Mouse (Mus musculus): ENCODE measurements around the gene Rbm26. TPM values are rescaled to one million over a fixed set of nuclear protein-coding genes. Genes with fewer than 3 reads are reported as not detected.

The Rbm26 gene
- polyA plus RNA-seq, 1 experiment from 2014 or later, result 51.0 TPM

DNA sequence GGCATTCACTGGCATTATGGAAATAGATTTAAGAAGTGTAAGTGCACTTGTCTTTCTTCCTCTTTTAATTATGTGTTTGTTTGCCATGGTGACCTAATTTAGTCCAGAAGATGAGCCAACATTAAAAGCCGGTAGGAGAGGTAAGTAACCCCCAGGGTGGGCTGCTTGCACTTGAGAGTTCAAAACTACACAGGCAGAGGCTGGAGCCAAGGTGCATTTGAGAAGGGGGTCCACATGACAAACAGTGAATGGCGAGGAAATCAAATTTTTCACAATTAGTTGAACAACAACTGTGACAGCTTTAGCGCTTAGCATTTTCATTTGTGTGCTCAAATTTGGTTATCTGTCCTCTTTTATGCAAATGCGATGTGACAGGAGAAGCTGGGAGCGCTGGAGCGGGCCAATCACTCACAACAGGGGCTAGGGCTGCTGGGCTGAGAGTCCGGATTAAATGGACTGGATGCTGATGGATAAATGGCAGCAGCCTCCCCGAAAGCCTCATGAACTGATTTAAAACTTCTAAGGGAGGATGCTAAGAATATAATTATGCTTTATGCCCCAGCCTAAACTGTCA, 92.3 kb downstream of the Rbm26 start:
- no peak overlapping the region for H3K4me3 ChIP-seq
- no peaks in the 10 kb centered on the region for H3K9me3 ChIP-seq
- no peak overlapping the region for H3K27ac ChIP-seq
- no peak overlapping the region for H3K4me2 ChIP-seq (replicated peaks)
- no peaks in the 10 kb centered on the region for H3K36me3 ChIP-seq
- 46% methylated on average over 8 of the region's 8 CpGs for WGBS
- no peaks in the 10 kb centered on the region for H3K4me1 ChIP-seq
- H3K27me3 ChIP-seq, result no peaks in the 10 kb centered on the region
- ATAC-seq (ENCODE audit: insufficient number of reproducible peaks, insufficient read depth, low FRiP score, low TSS enrichment), result no peak
- no peak overlapping the region for H3K9ac ChIP-seq

DNA sequence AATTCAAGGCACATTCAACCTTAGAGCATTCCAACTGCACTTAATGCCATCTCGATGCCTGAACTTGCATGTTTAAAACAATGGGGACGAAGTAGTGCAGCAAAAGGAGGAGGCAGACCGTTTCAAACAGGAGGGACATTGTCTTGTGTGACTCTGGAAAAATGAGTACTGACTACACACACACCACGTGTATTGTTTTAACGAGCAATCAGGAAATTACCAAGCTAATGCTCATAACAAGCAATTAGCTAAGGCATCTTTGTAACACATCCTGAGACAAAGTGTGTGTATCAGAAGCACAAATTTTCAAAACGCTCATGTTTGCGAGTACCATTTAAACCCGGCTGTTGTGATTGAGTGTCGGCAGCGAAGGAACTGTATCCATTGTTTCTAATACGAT, 93.0 kb downstream of the Rbm26 start:
- H3K9ac ChIP-seq, result no peak overlapping the region
- no peaks in the 10 kb centered on the region for H3K4me1 ChIP-seq
- no peak for ATAC-seq (ENCODE audit: insufficient number of reproducible peaks, insufficient read depth, low FRiP score, low TSS enrichment)
- H3K9me3 ChIP-seq, result no peaks in the 10 kb centered on the region
- 84% methylated on average over 11 of the region's 11 CpGs for WGBS
- H3K36me3 ChIP-seq, result no peaks in the 10 kb centered on the region
- no peaks in the 10 kb centered on the region for H3K27me3 ChIP-seq
- H3K27ac ChIP-seq, result no peak overlapping the region
- H3K4me3 ChIP-seq, result no peak overlapping the region
- no peak overlapping the region for H3K4me2 ChIP-seq (replicated peaks)

DNA sequence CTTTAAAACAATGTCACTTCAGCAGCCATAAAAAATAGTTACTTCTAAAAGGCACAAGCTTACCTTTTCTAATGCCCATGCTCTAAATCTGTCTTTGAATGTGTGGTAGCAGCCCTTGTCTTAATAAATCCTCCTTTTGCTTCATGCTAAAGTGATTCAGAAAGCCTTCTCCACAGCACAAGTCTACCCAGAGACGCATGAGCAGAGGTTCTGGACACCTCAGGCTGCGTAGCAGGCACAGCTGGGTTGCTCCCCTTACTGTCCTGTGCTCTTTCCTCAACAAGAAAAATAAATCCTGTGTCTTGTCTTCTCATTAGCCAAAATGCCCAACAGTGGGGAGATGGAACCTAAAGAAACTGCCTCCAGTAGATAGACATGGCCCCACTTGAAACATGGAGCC, 102.4 kb downstream of the Rbm26 start:
- no peak for ATAC-seq (ENCODE audit: insufficient number of reproducible peaks, insufficient read depth, low FRiP score, low TSS enrichment)
- Histone ChIP-seq H3K4me1 (no peaks in the 10 kb centered on the region), H3K27ac (no peak overlapping the region), H3K9ac (no peak overlapping the region), H3K4me3 (no peak overlapping the region), H3K4me2 (replicated peaks) (no peak overlapping the region), H3K9me3 (no peaks in the 10 kb centered on the region), H3K27me3 (no peaks in the 10 kb centered on the region), H3K36me3 (no peaks in the 10 kb centered on the region)
- WGBS, result 84% methylated on average over 2 of the region's 2 CpGs

DNA sequence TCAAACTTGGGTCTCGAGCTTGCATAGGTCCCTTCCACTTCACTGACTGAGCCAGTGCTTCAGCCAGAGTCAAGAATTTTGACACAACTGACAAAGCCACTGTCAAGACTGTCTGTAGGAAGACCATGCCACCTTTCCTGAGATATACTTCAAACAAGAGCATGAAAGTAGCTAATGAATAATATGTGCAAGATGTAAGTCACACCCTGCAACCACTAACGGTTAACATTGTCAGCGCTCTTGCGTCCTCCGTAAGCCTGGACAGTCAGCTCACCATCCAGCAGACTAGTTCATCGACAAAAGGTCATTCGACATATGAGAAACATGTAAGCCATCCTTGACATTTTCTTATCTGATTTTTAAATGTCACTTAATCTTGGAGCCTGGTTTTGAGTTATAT, 102.8 kb downstream of the Rbm26 start:
- Histone ChIP-seq H3K9ac (no peak overlapping the region), H3K4me2 (replicated peaks) (no peak overlapping the region), H3K9me3 (no peaks in the 10 kb centered on the region), H3K36me3 (no peaks in the 10 kb centered on the region), H3K27me3 (no peaks in the 10 kb centered on the region), H3K4me3 (no peak overlapping the region), H3K27ac (no peak overlapping the region), H3K4me1 (no peaks in the 10 kb centered on the region)
- WGBS, result 89% methylated on average over 7 of the region's 7 CpGs
- no peak for ATAC-seq (ENCODE audit: insufficient number of reproducible peaks, insufficient read depth, low FRiP score, low TSS enrichment)

DNA sequence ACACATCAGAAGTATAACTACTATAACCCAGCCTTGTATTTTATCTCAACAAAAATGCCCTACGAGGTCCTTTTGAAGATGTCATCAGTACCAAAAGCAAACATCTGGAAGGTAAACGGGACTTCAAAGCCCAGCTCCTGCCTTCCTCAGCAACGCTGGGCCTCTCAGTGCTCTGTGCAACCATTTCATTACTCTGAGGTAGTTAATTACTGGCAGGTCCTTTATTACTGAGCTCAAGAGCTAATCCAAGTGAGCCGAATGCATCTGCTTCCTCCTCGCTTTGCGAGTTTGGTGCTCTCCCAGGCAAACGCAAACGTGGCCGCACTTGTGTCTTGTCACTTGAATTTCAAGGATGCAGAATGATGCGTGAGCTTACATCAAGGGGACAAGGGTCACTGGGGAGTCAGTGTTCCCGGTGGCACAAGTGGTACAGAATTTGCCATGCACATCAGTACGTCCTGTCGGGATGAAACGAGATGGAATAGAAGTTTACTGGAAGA, 106.1 kb downstream of the Rbm26 start:
- ATAC-seq (ENCODE audit: insufficient number of reproducible peaks, insufficient read depth, low FRiP score, low TSS enrichment), result no peak
- Histone ChIP-seq H3K9me3 (no peaks in the 10 kb centered on the region), H3K36me3 (no peaks in the 10 kb centered on the region), H3K27ac (no peak overlapping the region), H3K4me3 (no peak overlapping the region), H3K4me1 (no peaks in the 10 kb centered on the region), H3K27me3 (no peaks in the 10 kb centered on the region), H3K4me2 (replicated peaks) (no peak overlapping the region), H3K9ac (no peak overlapping the region)
- WGBS, result 62% methylated on average over 14 of the region's 14 CpGs

DNA sequence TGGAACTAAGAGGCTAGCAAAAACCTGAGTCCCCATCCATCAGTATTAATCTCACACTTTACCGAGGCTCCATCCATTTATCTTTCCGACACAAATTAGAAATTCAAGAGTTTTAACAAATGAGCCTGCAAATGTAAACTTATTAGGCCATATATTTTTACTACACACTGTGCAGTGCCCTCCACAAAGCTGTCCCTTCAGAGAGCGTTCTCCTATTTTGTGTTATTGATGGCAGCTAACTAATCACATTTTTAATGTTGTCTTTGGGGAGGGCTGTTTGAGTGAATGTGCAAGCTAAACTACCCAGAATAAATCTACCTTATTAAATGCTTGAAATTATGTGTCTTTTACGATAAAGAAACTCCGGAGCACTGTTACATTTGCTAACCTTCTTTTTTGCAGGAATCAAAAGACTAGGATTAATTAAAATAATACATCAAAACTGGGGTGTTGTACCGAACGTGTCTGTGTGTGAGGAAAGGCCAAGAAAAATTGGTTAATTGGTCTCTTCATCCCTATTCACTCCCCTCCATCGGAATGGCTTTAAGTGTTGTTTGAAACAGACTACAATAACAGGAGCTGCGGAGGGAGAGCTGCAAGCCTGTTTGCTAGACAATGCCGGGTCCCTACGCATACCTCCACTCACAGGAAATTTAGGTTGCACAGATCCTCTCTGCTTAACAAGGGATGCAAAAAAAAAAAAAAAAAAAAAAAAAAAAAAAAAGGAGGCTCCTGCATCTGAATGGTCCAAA, 106.7 kb downstream of the Rbm26 start:
- H3K36me3 ChIP-seq, result no peaks in the 10 kb centered on the region
- H3K4me2 ChIP-seq (replicated peaks), result no peak overlapping the region
- no peaks in the 10 kb centered on the region for H3K27me3 ChIP-seq
- H3K27ac ChIP-seq, result no peak overlapping the region
- WGBS, result 73% methylated on average over 11 of the region's 11 CpGs
- H3K9me3 ChIP-seq, result no peaks in the 10 kb centered on the region
- ATAC-seq (ENCODE audit: insufficient number of reproducible peaks, insufficient read depth, low FRiP score, low TSS enrichment), result no peak
- H3K4me3 ChIP-seq, result no peak overlapping the region
- no peak overlapping the region for H3K9ac ChIP-seq
- H3K4me1 ChIP-seq, result no peaks in the 10 kb centered on the region

DNA sequence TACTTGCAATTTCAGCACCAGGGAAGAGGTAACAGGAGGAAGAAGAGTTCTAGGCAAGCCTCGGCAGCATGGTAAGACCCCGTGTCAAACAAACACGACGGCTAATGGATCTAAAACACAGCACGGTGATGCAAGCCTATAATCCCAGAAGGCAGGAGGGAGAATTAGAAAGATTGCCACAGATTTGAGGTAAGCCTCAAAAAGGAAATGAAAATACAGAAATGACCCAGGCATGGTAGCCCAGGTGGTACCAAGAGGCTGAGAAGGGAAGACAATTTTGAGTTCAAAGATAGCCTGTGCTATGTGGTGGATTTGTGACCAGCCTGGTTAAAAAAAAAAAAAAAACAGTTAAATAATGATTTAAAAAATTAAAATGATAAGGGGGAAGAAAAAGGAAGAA, 109.1 kb downstream of the Rbm26 start:
- no peaks in the 10 kb centered on the region for H3K9me3 ChIP-seq
- ATAC-seq (ENCODE audit: insufficient number of reproducible peaks, insufficient read depth, low FRiP score, low TSS enrichment), result no peak
- H3K4me3 ChIP-seq, result no peak overlapping the region
- no peak overlapping the region for H3K4me2 ChIP-seq (replicated peaks)
- H3K27ac ChIP-seq, result no peak overlapping the region
- no peaks in the 10 kb centered on the region for H3K27me3 ChIP-seq
- no peak overlapping the region for H3K9ac ChIP-seq
- no peaks in the 10 kb centered on the region for H3K36me3 ChIP-seq
- no peaks in the 10 kb centered on the region for H3K4me1 ChIP-seq
- 76% methylated on average over 5 of the region's 5 CpGs for WGBS

DNA sequence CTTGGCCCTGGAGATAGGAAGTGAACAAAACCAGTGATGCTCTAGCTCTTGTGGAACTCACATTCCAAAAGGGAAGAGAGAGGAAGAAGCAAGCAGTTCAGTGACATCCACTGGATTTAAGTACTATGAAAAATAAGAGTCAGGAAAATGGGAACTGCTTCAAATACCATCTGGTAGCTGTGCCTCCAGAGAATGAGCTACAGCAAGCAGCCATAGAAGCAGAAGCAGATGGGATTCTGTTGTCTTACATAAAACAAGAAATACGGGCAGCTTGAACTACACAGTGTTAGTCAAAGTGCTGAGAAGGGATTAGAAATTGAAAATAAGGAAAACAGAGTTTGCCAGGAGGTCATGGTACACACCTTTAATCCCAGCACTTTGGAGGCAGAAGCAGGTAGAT, 112.9 kb downstream of the Rbm26 start:
- no peak overlapping the region for H3K27ac ChIP-seq
- H3K4me2 ChIP-seq (replicated peaks), result no peak overlapping the region
- H3K9ac ChIP-seq, result no peak overlapping the region
- no peak for ATAC-seq (ENCODE audit: insufficient number of reproducible peaks, insufficient read depth, low FRiP score, low TSS enrichment)
- 91% methylated on average over 1 of the region's 1 CpGs for WGBS
- no peaks in the 10 kb centered on the region for H3K27me3 ChIP-seq
- H3K4me3 ChIP-seq, result no peak overlapping the region
- no peaks in the 10 kb centered on the region for H3K36me3 ChIP-seq
- H3K9me3 ChIP-seq, result no peaks in the 10 kb centered on the region
- no peaks in the 10 kb centered on the region for H3K4me1 ChIP-seq

DNA sequence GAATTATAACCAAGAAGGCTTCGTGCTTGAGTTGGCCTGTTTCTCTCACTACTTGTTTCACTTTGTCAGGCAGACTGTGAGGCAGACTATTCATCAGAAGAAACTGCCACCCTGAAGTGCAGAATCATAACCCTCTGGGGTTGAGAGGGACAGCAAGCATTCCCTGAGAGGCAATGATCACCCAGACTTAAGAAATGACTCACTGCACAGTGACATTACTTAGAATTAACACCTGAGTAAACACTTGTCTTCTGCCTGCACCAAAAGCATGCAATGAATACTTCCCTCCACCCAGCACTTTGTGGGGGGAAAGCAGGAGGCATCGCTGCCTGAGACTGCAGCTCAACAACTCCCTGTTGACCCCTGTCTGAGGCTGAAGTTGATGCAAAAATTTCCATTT, 115.9 kb downstream of the Rbm26 start:
- Histone ChIP-seq H3K4me2 (replicated peaks) (no peak overlapping the region), H3K4me1 (no peaks in the 10 kb centered on the region), H3K27me3 (no peaks in the 10 kb centered on the region), H3K9me3 (no peaks in the 10 kb centered on the region), H3K36me3 (no peaks in the 10 kb centered on the region), H3K9ac (no peak overlapping the region), H3K27ac (no peak overlapping the region), H3K4me3 (no peak overlapping the region)
- ATAC-seq (ENCODE audit: insufficient number of reproducible peaks, insufficient read depth, low FRiP score, low TSS enrichment), result no peak
- WGBS, result 82% methylated on average over 2 of the region's 2 CpGs

DNA sequence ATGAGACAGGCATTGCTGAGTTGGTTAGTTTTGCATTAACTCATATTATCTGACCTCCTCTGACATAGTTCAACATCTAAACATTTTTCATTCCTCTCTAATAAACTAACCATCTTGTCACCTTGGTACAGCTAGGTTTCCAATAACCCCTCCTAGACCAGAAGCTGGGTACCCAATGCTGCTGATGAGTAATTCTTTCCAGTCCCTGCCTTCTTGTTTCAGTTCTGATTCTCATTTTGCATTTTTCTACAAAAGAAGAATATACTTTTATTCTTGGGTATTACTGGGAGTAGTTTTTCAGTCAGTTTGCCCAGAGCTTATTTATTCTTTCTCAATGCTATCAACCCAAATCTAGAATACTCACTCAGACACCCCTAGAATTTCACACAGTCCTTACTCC, 119.2 kb downstream of the Rbm26 start:
- Histone ChIP-seq H3K4me1 (no peaks in the 10 kb centered on the region), H3K27ac (no peak overlapping the region), H3K9me3 (no peaks in the 10 kb centered on the region), H3K4me3 (no peak overlapping the region), H3K27me3 (no peaks in the 10 kb centered on the region), H3K9ac (no peak overlapping the region), H3K36me3 (no peaks in the 10 kb centered on the region), H3K4me2 (replicated peaks) (no peak overlapping the region)
- no peak for ATAC-seq (ENCODE audit: insufficient number of reproducible peaks, insufficient read depth, low FRiP score, low TSS enrichment)
